Mouse (Mus musculus): Measurements from ENCODE around the gene Hgd. TPM values are rescaled to one million over a fixed set of nuclear protein-coding genes. Genes with fewer than 3 reads are reported as not detected.

Gene Hgd
- polyA plus RNA-seq, 1 experiment from 2014 or later = 0.13 TPM

GRCm38 (mm10) chr16:37645211-37645610, 65.3 kb downstream of the Hgd start:
- Histone ChIP-seq H3K4me1 (ENCODE audit: control insufficient read depth, insufficient read depth, low read length) (no peaks in the 10 kb centered on the region), H3K36me3 (ENCODE audit: control insufficient read depth, insufficient read depth, low read length) (peaks cover 25% of the 10 kb centered on the region), H3K27ac (replicated peaks; ENCODE audit: low read depth, low read length) (no peak overlapping the region), H3K4me2 (ENCODE audit: low read length) (no peak overlapping the region), H3K27me3 (ENCODE audit: control insufficient read depth, insufficient read depth, low read length) (no peaks in the 10 kb centered on the region), H3K9ac (replicated peaks; ENCODE audit: low read length) (no peak overlapping the region), H3K9me3 (ENCODE audit: control insufficient read depth, low read length) (no peaks in the 10 kb centered on the region), H3K4me3 (replicated peaks; ENCODE audit: low read depth, low read length) (no peak overlapping the region)
- 93% methylated on average over 8 of the region's 8 CpGs for WGBS
- DNase-seq (no peak), ATAC-seq (ENCODE audit: low FRiP score, low TSS enrichment) (no peak)

- H3K9ac ChIP-seq (replicated peaks; ENCODE audit: low read length) = no peak overlapping the region
- WGBS = 97% methylated on average over 3 of the region's 3 CpGs
- H3K27ac ChIP-seq (replicated peaks; ENCODE audit: low read depth, low read length) = no peak overlapping the region
- H3K27me3 ChIP-seq (ENCODE audit: control insufficient read depth, insufficient read depth, low read length) = no peaks in the 10 kb centered on the region
- no peak for DNase-seq
- H3K9me3 ChIP-seq (ENCODE audit: control insufficient read depth, low read length) = no peaks in the 10 kb centered on the region
- no peaks in the 10 kb centered on the region for H3K4me1 ChIP-seq (ENCODE audit: control insufficient read depth, insufficient read depth, low read length)
- peaks cover 25% of the 10 kb centered on the region for H3K36me3 ChIP-seq (ENCODE audit: control insufficient read depth, insufficient read depth, low read length)
- no peak for ATAC-seq (ENCODE audit: low FRiP score, low TSS enrichment)
- H3K4me2 ChIP-seq (ENCODE audit: low read length) = no peak overlapping the region
- H3K4me3 ChIP-seq (replicated peaks; ENCODE audit: low read depth, low read length) = no peak overlapping the region
These were observed 65.8 kb downstream of the Hgd start for GRCm38 (mm10) chr16:37645799-37646198.

GRCm38 (mm10) chr16:37647067-37647466, 67.1 kb downstream of the Hgd start:
- Histone ChIP-seq H3K4me1 (ENCODE audit: control insufficient read depth, insufficient read depth, low read length) (no peaks in the 10 kb centered on the region), H3K4me2 (ENCODE audit: low read length) (no peak overlapping the region), H3K36me3 (ENCODE audit: control insufficient read depth, insufficient read depth, low read length) (peaks cover 25% of the 10 kb centered on the region), H3K9me3 (ENCODE audit: control insufficient read depth, low read length) (no peaks in the 10 kb centered on the region), H3K27ac (replicated peaks; ENCODE audit: low read depth, low read length) (no peak overlapping the region), H3K9ac (replicated peaks; ENCODE audit: low read length) (no peak overlapping the region), H3K27me3 (ENCODE audit: control insufficient read depth, insufficient read depth, low read length) (no peaks in the 10 kb centered on the region), H3K4me3 (replicated peaks; ENCODE audit: low read depth, low read length) (no peak overlapping the region)
- DNase-seq (no peak), ATAC-seq (ENCODE audit: low FRiP score, low TSS enrichment) (no peak)
- 88% methylated on average over 16 of the region's 16 CpGs for WGBS

GRCm38 (mm10) chr16:37647936-37648335, 68.0 kb downstream of the Hgd start:
- H3K9me3 ChIP-seq (ENCODE audit: control insufficient read depth, low read length) = no peaks in the 10 kb centered on the region
- no peaks in the 10 kb centered on the region for H3K27me3 ChIP-seq (ENCODE audit: control insufficient read depth, insufficient read depth, low read length)
- no peak overlapping the region for H3K4me2 ChIP-seq (ENCODE audit: low read length)
- no peak for ATAC-seq (ENCODE audit: low FRiP score, low TSS enrichment)
- WGBS = 95% methylated on average over 8 of the region's 8 CpGs
- H3K4me3 ChIP-seq (replicated peaks; ENCODE audit: low read depth, low read length) = no peak overlapping the region
- DNase-seq = no peak
- peaks cover 25% of the 10 kb centered on the region for H3K36me3 ChIP-seq (ENCODE audit: control insufficient read depth, insufficient read depth, low read length)
- H3K27ac ChIP-seq (replicated peaks; ENCODE audit: low read depth, low read length) = no peak overlapping the region
- H3K9ac ChIP-seq (replicated peaks; ENCODE audit: low read length) = no peak overlapping the region
- peaks cover 6% of the 10 kb centered on the region for H3K4me1 ChIP-seq (ENCODE audit: control insufficient read depth, insufficient read depth, low read length)

GRCm38 (mm10) chr16:37649068-37649467, 69.1 kb downstream of the Hgd start:
- H3K9me3 ChIP-seq (ENCODE audit: control insufficient read depth, low read length) = no peaks in the 10 kb centered on the region
- no peak overlapping the region for H3K9ac ChIP-seq (replicated peaks; ENCODE audit: low read length)
- no peak for ATAC-seq (ENCODE audit: low FRiP score, low TSS enrichment)
- H3K27me3 ChIP-seq (ENCODE audit: control insufficient read depth, insufficient read depth, low read length) = no peaks in the 10 kb centered on the region
- H3K4me2 ChIP-seq (ENCODE audit: low read length) = no peak overlapping the region
- no peak for DNase-seq
- 94% methylated on average over 5 of the region's 5 CpGs for WGBS
- peaks cover 25% of the 10 kb centered on the region for H3K36me3 ChIP-seq (ENCODE audit: control insufficient read depth, insufficient read depth, low read length)
- H3K4me1 ChIP-seq (ENCODE audit: control insufficient read depth, insufficient read depth, low read length) = peaks cover 10% of the 10 kb centered on the region
- no peak overlapping the region for H3K27ac ChIP-seq (replicated peaks; ENCODE audit: low read depth, low read length)
- H3K4me3 ChIP-seq (replicated peaks; ENCODE audit: low read depth, low read length) = no peak overlapping the region

GRCm38 (mm10) chr16:37651467-37651866, 71.5 kb downstream of the Hgd start:
- no peak overlapping the region for H3K27ac ChIP-seq (replicated peaks; ENCODE audit: low read depth, low read length)
- H3K9me3 ChIP-seq (ENCODE audit: control insufficient read depth, low read length) = no peaks in the 10 kb centered on the region
- DNase-seq = no peak
- ATAC-seq (ENCODE audit: low FRiP score, low TSS enrichment) = no peak
- H3K36me3 ChIP-seq (ENCODE audit: control insufficient read depth, insufficient read depth, low read length) = peaks cover 16% of the 10 kb centered on the region
- no peak overlapping the region for H3K4me3 ChIP-seq (replicated peaks; ENCODE audit: low read depth, low read length)
- H3K9ac ChIP-seq (replicated peaks; ENCODE audit: low read length) = no peak overlapping the region
- no peak overlapping the region for H3K4me2 ChIP-seq (ENCODE audit: low read length)
- no peaks in the 10 kb centered on the region for H3K27me3 ChIP-seq (ENCODE audit: control insufficient read depth, insufficient read depth, low read length)
- 94% methylated on average over 5 of the region's 5 CpGs for WGBS
- peaks cover 21% of the 10 kb centered on the region for H3K4me1 ChIP-seq (ENCODE audit: control insufficient read depth, insufficient read depth, low read length)

- no peak for ATAC-seq (ENCODE audit: low FRiP score, low TSS enrichment)
- no peaks in the 10 kb centered on the region for H3K27me3 ChIP-seq (ENCODE audit: control insufficient read depth, insufficient read depth, low read length)
- H3K9ac ChIP-seq (replicated peaks; ENCODE audit: low read length) = no peak overlapping the region
- H3K4me3 ChIP-seq (replicated peaks; ENCODE audit: low read depth, low read length) = no peak overlapping the region
- peak overlapping the region; percentile 70 for H3K4me2 ChIP-seq (ENCODE audit: low read length)
- no peaks in the 10 kb centered on the region for H3K9me3 ChIP-seq (ENCODE audit: control insufficient read depth, low read length)
- no peak overlapping the region for H3K27ac ChIP-seq (replicated peaks; ENCODE audit: low read depth, low read length)
- peaks cover 5% of the 10 kb centered on the region for H3K36me3 ChIP-seq (ENCODE audit: control insufficient read depth, insufficient read depth, low read length)
- WGBS = 88% methylated on average over 5 of the region's 5 CpGs
- DNase-seq = no peak
- peaks cover 32% of the 10 kb centered on the region for H3K4me1 ChIP-seq (ENCODE audit: control insufficient read depth, insufficient read depth, low read length)
These were observed 72.7 kb downstream of the Hgd start for GRCm38 (mm10) chr16:37652654-37653053.

GRCm38 (mm10) chr16:37653058-37653457, 73.1 kb downstream of the Hgd start:
- Histone ChIP-seq H3K9me3 (ENCODE audit: control insufficient read depth, low read length) (no peaks in the 10 kb centered on the region), H3K4me2 (ENCODE audit: low read length) (peak overlapping the region; percentile 70), H3K9ac (replicated peaks; ENCODE audit: low read length) (peak overlapping the region; percentile 17; the same call in 1 of the 2 replicates), H3K27ac (replicated peaks; ENCODE audit: low read depth, low read length) (no peak overlapping the region), H3K4me1 (ENCODE audit: control insufficient read depth, insufficient read depth, low read length) (peaks cover 32% of the 10 kb centered on the region), H3K27me3 (ENCODE audit: control insufficient read depth, insufficient read depth, low read length) (no peaks in the 10 kb centered on the region), H3K36me3 (ENCODE audit: control insufficient read depth, insufficient read depth, low read length) (peaks cover 1% of the 10 kb centered on the region), H3K4me3 (replicated peaks; ENCODE audit: low read depth, low read length) (peak overlapping the region; percentile 53)
- DNase-seq (no peak), ATAC-seq (ENCODE audit: low FRiP score, low TSS enrichment) (no peak)
- 88% methylated on average over 1 of the region's 1 CpGs for WGBS

- DNase-seq (peak; percentile 99), ATAC-seq (ENCODE audit: low FRiP score, low TSS enrichment) (peak; percentile 89)
- Histone ChIP-seq H3K36me3 (ENCODE audit: control insufficient read depth, insufficient read depth, low read length) (no peaks in the 10 kb centered on the region), H3K4me1 (ENCODE audit: control insufficient read depth, insufficient read depth, low read length) (peaks cover 32% of the 10 kb centered on the region), H3K4me2 (ENCODE audit: low read length) (peak within 1 kb of the TSS; percentile 70), H3K27me3 (ENCODE audit: control insufficient read depth, insufficient read depth, low read length) (no peaks in the 10 kb centered on the region), H3K9me3 (ENCODE audit: control insufficient read depth, low read length) (no peaks in the 10 kb centered on the region), H3K4me3 (replicated peaks; ENCODE audit: low read depth, low read length) (peak within 1 kb of the TSS; percentile 53), H3K9ac (replicated peaks; ENCODE audit: low read length) (peak within 1 kb of the TSS; percentile 82), H3K27ac (replicated peaks; ENCODE audit: low read depth, low read length) (peak within 1 kb of the TSS; percentile 81)
- under 1% methylated on average over 50 of the region's 58 CpGs for WGBS
These were observed 74.0 kb downstream of the Hgd start, which contains the start of gene Ndufb4 for GRCm38 (mm10) chr16:37653731-37654657. Ndufb4 (minus strand) TSS chr16:37654453.
